Mouse (Mus musculus): ENCODE data around the gene Nek2. TPM values are rescaled to one million over a fixed set of nuclear protein-coding genes. Genes with fewer than 3 reads are reported as not detected.
A peak's percentile ranks its signal among the peaks of the same experiment; 100 is the strongest.

Gene Nek2
- 1 to 10 TPM; 1.3 to 1.6 TPM for total RNA-seq (2021)

DNA sequence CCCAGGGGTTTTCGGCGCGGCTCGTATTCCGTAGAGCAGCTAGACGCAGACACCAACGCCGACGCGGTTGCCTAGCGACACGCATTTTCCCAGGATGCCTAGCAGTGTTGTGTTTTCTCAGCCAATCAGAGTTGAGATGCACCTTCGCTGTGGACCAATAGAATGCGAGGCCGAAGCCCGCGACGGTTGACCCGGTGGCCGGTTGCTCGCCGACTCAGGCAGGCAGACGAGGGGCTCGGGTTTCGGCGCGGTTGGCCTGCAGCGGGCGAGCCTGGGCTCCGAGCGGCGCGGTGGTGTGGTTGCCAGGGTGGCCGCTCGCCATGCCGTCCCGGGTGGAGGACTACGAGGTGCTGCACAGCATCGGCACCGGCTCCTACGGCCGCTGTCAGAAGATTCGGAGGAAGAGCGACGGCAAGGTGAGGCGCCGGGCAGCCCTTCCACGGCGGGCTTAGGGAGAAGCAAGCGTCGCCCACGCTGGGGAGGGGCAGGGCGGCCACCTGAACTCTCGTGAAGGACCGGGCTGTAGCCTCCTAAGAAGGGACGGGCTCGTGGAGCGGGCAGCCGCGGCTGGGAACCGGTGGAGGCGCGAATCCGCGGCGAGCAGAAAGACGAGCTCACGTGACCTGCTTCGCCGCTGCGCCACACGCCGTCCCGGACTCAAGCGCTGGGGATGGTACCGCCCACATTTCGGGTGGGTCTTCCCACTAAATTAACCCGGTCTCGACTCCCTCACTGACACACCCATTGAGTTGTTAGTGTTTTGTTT, at the start of gene Nek2:
TSS of gene Nek2 (plus strand) at position 119 of the 766 bp plus-strand sequence.
- DNase-seq (ENCODE audit: low spot score in 2 of 2): peak; percentile 97 to 99
- intact Hi-C loops (cut with DNase I): no loop called here

DNA sequence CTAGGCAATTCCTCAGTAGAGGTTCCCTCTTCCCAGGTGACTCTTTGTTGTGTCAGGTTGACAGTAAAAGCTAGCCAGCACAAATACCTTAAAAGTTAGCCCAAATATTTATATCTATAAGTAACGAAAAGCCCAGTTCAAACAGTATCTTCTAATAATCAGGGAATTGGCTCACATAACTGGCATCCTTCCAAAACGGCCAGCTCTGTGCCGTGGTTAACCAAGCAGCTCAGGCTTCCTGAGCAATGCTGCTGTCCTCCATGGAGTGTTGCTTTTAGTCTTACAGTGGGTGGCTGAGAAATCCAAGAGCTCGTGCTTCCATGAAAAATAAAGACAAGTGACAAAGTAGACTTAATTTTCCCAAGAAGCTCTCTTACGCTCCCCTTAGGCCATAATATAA, 47.1 kb upstream of the Nek2 start:
- intact Hi-C loops (cut with DNase I): no loop called here
- DNase-seq (ENCODE audit: low spot score in 2 of 2): no peak

DNA sequence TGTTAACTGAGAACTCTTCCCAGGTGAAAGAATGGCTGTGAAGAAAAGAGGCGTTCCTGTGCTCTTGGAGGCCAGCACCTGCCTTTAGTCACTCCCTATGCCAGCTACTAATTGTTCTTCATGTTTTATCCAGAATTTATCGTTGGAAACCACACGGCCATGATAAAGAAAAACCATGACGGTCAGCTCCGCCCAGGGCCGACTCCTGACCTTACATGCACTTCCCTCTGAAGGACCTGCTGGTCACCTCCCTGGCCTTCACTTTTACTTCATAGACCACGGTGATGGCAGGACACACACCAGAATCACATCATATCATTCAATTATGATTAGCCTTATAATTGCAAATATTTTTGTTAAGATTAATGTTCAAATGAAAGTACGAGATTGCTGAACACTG, 46.1 kb upstream of the Nek2 start:
- no peak for DNase-seq (ENCODE audit: low spot score in 2 of 2)
- intact Hi-C loops (cut with DNase I): no loop called here

DNA sequence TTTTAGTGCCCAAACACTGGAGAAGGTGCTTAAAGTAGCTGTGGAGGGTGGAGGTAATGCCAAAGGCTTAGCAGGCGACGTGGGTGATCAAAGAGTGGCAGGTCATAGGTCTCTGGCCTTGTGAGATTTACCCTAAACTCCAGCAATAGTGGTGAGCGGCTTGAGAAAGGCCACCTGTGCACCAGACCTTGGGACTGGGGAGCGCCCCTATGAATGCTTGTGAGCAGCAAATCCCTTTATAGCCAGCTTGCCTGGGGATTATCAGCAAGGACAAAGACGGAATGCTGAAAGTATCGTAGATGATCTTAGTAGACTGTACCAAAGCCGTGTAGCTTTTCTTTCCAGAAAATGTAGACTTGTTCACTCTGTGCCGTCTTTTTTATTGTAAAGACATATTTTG, 43.7 kb upstream of the Nek2 start:
- intact Hi-C loops (cut with DNase I): no loop called here
- DNase-seq (ENCODE audit: low spot score in 2 of 2): no peak

DNA sequence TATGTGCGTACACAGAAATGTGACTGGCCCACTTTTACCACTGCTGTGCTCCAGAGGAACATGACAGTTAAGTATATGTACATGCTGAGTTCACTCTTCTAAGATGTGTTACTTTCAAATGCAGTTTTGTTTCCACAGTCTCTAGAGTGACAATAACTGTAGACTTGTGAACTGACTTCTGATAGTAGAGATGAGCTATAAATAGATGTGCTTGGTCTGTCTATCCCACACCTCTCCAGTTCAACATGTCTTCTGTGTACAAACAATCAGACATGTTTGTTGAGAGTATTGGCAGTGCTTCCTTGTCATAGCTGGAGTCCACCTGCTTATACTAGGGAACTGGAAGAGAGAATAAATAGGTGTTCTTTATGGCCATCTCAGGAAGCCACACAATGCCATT, 40.8 kb upstream of the Nek2 start:
- intact Hi-C loops (cut with DNase I): no loop called here

DNA sequence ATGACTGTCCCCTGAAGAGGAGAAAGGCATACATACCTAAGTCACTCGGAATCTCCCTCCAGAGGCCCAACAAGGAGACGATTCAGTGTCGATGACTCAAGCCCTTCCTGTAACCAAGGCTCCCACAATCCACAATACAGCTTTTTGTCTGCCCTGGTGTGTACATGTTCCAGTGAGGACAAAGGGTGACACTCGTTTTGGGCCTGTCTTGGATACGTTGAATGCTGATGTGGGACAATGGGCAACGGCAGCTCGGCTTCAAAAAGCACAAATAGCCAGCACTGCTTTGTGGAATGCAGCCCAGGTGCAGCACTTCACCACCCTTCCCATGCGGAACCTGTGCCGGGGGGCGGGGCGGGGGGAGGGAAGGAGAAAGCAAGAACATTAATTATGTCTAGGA, 36.1 kb upstream of the Nek2 start:
- intact Hi-C loops (cut with DNase I): no loop called here
- DNase-seq (ENCODE audit: low spot score in 2 of 2): no peak

More for the DNA sequence above, 40.8 kb upstream of the Nek2 start:
- DNase-seq (ENCODE audit: low spot score in 2 of 2): no peak

DNA sequence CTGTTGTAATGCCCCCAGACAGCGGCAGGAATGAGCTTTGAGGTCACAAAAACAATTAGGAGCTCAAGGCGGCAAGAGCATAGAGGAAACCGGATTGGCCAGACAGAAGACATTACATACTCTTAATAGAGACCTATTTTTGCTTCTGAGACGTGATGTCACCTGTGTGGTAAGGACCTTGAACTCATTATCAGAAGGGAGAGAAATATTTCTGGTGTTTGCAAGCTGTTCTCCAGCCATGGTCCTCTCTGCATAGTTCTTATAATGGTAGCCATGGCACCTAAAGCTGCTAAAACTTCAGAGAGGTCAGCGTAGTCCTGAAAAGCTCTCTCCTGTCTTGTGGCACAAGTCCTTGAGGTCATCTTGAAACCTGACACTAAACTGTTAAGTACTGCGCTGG, 35.0 kb upstream of the Nek2 start:
- DNase-seq (ENCODE audit: low spot score in 2 of 2): no peak
- intact Hi-C loops (cut with DNase I): no loop called here

DNA sequence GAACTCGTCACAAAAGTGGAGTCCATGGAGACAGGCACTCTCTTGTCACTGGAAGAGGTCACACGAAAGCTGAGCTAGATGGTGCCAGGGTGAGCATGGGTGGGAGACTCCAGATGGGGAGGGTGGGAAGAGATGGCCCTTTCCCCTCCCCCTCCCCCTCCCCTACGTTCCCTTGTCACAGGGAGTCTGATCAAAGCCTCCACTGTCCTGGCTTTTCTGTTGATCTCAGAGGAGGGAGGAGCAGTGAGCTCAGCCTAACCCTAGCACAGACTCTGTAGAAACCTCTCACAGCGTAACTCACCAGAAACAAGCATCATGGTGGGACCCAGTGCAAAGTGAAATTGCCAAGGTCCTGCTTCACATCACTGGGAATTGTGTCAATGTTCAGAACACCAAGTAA, 33.9 kb upstream of the Nek2 start:
- DNase-seq (ENCODE audit: low spot score in 2 of 2): no peak
- intact Hi-C loops (cut with DNase I): no loop called here

DNA sequence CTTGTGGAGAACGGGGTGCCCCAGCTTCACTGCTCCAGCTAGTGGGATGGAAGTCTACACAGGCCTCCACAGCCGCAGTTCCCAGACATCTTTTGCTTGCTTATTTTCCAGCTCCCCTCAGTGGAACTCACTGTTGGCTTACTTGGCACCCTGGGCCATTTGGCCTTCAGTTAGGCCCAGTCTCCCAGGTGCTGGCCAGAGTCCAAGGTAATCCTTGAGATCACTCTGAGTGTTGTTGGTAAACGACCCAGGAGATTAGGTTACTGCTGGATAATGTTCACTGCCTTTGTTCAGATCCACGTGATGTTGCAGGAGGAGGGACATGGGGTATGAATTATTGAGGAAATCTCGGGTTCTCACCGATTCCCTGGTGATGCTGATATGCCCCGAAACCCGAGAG, 28.3 kb upstream of the Nek2 start:
- no peak for DNase-seq (ENCODE audit: low spot score in 2 of 2)
- intact Hi-C loops (cut with DNase I): no loop called here

DNA sequence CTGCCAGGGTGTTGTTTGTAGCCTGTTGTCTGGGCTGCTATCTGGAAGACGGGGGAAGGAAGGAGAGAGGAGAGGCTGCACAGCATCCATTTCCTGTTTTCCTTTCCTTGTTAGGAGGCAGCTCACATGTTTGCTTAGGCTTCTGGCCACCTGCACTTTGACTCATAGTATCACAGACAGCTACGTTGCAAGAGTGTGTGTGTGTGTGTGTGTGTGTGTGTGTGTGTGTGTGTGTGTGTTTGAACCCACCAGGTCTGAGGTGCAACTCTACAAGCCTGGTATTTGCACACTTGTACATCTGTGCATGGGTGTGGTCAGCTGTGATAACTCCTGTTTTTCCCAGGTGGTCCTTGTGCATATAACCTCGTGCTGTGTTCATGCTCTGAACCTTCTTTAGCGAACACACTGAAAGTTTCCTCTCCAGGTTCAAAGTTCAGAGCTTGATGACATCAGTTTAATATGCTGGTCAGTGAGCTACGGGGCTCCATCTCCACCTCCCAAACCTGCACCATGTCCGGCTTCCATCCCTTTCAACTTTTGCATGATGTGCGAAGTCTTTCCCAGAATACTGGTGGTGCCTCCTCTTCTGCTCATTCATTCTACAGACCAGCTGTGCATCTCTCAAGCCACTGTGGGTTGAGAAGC, 27.2 kb upstream of the Nek2 start:
- intact Hi-C loops (cut with DNase I): no loop called here
- no peak for DNase-seq (ENCODE audit: low spot score in 2 of 2)

DNA sequence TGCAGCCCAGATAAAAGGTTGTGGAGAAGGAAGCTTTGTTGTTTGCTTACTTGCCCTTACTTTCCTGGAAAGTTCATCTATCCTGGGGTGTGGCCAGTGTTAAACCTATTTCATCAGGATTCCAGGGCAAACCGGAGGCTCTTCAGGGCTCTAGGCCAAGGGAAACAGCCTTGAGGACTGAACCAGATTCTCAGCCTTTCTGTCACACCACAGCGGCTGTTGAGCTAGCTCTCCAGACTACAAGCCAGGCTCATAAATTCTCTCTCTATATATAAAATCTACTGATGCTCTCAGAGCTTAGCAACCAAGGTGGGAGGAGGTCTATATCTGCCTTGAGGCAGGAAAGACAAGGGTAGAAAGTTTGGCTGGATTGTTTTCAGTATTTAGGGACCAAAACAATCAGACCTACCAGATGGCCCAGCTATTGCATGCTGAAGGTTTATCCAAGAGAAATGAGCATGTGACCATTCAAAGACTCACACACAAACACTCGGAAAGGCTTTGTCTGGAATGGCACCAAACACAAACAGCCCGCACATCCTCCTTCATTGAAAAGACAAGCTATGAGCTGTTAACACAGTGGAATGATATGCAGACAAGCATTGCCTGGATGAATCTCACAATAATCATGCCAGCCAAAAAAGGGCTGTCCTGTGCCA, 24.9 kb upstream of the Nek2 start:
- intact Hi-C loops (cut with DNase I): no loop called here
- peak; percentile 23 to 25 for DNase-seq (ENCODE audit: low spot score in 2 of 2)

DNA sequence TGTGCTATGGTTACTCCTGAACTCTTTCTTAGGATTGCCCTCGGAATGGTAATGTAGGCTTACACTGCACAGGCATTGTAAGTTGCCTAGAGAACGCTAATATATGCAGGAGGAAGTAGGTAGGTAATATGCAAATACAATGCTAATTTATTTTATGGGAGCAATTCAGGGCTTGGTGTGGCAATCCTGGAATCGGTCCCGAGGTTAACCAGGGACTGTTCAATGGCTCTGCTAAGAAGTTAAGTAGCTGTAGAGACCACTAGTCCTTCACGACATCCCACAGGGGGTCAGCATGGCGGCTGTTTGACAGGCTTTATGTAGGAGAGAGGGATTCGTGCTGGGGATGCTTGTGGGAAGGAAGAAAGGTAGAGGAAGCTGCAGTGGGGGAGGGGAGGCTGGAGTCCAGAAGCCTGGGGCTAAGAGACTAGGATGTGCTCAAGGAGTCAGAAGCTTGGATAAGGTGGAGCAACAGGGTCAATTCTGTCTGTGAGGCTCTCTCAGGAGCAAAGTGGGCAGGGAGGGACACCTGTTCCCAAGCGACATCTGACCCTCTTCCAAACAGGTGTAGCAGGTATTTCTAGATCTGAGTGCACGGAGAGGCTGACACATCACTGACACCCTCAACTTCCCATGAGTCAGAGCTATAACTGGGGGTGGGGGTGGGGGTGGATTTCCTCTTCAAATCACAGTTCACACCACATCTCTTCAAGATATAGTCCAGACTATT, 19.0 kb upstream of the Nek2 start:
- DNase-seq (ENCODE audit: low spot score in 2 of 2): no peak
- intact Hi-C loops (cut with DNase I): no loop called here

DNA sequence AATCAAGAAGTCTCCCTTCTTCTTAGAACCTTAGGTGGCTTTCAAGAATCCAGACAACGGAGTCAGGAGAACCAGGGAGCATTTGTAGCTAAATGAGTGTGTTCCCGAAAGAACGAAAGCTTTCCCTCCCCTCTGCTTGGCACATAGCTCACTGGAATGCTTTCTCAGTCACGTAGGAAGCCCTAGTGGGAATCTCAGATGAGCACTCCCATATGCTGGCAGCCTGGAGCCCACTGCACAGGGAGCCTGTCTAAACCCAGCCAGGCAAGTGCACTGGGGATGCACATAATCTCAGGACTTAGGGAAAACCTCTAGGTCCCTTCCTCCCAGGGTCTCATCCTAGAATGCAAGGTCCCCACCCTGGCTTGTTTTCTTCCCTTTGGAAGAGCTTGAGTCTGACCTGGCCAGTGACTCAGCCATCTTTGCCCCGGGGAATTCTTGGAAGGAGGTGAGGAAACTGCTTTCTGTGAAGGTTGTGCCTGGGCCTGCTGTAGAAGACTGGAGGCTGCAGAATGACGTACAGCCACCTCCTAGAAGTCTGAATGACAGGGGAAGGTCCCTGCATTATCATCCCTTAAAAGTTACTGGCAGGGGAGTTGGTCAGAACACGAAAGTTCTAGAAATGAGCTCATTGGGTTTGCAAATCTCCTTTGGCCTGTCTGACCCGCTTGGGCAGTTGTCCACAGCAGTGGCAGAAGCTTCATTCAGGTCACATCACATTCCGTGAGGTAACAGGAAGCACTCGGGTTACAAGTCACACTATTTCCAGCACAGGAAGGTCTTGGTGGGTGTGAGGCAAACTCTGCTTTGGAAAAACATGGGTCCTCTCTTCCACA, 18.2 kb upstream of the Nek2 start:
- intact Hi-C loops (cut with DNase I): no loop called here
- DNase-seq (ENCODE audit: low spot score in 2 of 2): peak; percentile 48 to 59

DNA sequence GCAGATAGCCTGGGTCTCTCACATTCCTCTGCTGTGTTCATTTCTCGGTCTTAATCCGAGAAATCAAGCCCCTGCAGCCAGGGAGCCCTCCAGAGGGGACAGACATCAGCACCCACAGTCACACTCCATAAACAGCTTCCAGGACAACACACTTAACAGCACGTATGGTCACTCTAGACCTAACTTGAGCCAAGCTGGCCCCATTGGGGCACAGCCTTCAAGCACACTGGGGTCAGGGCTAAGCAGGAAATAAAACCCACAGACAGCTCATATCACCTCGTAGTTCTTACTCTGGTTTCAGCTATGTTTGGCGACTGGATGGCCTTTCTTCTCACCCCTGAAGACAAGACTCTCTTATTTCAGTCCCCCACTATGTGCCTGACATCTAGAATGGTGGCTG, 16.5 kb upstream of the Nek2 start:
- intact Hi-C loops (cut with DNase I): no loop called here
- DNase-seq (ENCODE audit: low spot score in 2 of 2): no peak

DNA sequence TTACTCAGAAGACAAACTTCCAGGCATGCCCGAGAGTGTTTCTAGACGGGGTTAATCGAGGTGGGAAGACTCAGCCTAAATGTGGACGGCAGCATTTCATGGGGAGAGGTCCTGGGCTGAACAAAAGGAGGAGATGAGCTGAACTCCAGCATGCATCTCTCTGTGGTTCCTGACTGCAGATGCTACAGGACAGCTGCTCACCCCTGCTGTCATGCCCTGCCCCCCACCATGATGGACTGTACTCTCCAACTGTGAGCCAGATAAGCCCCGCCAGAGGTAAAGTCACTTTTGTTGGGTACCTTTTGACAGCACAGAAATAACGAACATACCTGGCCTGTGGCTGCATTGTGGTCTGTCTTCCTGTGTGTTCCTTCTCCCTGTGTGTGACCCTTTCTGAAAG, 15.5 kb upstream of the Nek2 start:
- intact Hi-C loops (cut with DNase I): no loop called here
- DNase-seq (ENCODE audit: low spot score in 2 of 2): no peak

DNA sequence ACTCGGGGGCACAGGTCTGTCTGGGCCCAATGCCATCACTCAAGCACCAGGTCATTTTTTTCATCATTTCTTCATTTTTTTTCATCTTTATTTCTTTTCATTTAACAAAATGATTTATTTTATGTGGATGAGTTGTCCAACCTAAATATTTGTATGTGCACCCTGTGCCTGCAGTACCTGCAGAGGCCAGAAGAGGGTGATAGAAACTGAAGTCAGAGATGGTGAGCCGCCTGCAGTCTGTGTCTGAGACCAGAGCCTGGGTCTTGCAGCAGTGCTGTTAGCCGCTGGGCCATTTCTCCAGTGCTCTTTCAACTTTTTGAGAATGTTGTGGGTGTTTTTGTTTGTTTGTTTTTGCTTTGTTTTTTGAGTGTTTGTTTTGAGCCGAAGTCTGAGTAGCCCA, 14.5 kb upstream of the Nek2 start:
- intact Hi-C loops (cut with DNase I): no loop called here
- DNase-seq (ENCODE audit: low spot score in 2 of 2): no peak

DNA sequence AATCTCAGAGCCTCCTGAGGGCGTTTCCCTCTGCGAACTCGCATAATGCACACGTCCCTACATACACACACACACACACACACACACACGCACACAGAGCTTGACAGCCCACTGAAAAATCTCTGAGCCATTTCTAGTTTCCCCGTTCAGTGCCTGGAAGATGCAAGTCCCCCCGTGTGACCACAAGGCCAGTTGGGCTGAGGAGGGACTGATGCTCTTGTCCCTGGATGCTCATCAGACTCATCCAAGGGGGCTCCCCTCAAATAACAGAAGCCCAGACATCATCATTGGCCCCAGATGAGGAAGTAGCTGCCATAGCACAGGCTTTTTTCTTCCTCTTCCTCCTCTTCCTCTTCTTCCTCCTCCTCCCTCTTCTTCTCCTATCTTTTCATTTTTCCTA, 13.3 kb upstream of the Nek2 start:
- DNase-seq (ENCODE audit: low spot score in 2 of 2): no peak
- intact Hi-C loops (cut with DNase I): no loop called here

DNA sequence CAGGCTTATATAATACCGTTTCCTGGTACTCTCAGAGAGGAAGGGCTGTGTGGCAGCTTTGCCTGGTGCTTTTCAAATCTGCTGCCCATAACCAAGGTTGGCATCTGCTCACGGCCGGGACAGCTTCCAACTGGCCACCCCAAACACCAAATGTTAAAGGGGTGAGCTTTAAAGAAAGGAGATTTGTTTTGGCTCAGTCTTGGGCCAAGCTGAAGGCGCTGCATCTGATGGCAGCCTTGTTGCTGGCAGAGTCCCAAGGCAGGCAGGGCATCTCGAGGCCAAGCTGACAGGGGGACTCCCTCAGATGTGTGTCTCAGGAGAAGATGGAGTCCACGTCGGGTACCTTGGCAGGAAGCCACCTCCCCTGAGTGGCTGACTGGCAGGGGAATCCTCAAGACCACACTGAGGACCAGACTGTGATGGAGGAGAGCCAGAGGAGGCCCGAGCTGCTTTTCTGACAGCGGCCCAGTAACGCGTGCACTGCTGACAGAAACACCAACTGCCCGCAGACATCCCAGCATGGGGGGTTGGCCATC, 12.5 kb upstream of the Nek2 start:
- DNase-seq (ENCODE audit: low spot score in 2 of 2): peak in 1 of 2 experiments; percentile 41

DNA sequence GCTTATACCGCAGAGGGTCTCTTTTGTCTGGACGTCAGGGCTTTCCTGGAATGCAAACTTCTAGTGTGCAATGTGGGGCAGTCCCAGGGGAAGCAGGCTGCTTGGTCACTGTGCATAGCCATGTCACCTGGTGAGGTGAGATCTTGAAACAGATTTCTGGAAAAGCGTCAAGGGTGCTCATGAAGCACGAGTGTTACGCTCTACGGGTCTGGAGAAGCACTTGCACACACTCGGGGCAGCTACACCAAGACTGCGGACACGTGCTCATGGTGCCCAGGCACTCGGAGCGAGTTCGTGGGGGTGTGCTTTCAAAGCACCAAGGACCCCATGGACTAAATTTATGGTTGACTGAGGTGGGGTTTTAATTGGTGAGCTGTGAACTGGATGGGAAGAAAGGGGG, 9.5 kb upstream of the Nek2 start:
- no peak for DNase-seq (ENCODE audit: low spot score in 2 of 2)
- intact Hi-C loops (cut with DNase I): loop anchor here (10.0 kb wide), 1 partner anchor 447 kb away; no protein-coding TSS in a partner anchor

More for the DNA sequence above, 12.5 kb upstream of the Nek2 start:
- intact Hi-C loops (cut with DNase I): no loop called here
